Mouse (Mus musculus): ENCODE results near the gene Patl1.

- TF ChIP-seq POLR2A (IDR thresholded peaks at IDR 0.05; ENCODE audit: insufficient read length, low read depth), result no peak
- TF ChIP-seq SRF (IDR thresholded peaks at IDR 0.05; ENCODE audit: control insufficient read depth, insufficient read length, low read depth), result no peak
- no peak for TF ChIP-seq MAX (IDR thresholded peaks at IDR 0.05; ENCODE audit: low read depth)
Observed at GRCm38 (mm10) chr19:11957396-11957795, 45.2 kb downstream of the Patl1 start.
